Mouse (Mus musculus): ENCODE data around the gene Zfp994. TPM values are rescaled to one million over a fixed set of nuclear protein-coding genes. Genes with fewer than 3 reads are reported as not detected.
"Not testable (repeated sequence)": the region's sequence is repeated elsewhere in the genome, so short reads cannot be mapped to it uniquely, and the experiment has no call there.

The Zfp994 gene
- 0.47 and 0.48 TPM in 2 replicates for polyA plus RNA-seq (2012; rRNA removed)

- DNase-seq (ENCODE audit: low read depth): peak; percentile 92
Measured at GRCm38 (mm10) chr17:22225422-22226012, at the start of gene Zfp994. TSS of gene Zfp994 (minus strand) at chr17:22225616.

- DNase-seq (ENCODE audit: low read depth): not testable (repeated sequence)
Measured at GRCm38 (mm10) chr17:22230701-22231100, 5.3 kb upstream of the Zfp994 start.

- not testable (repeated sequence) for DNase-seq (ENCODE audit: low read depth)
Measured at GRCm38 (mm10) chr17:22225015-22225414, 401 bp downstream of the Zfp994 start.

GRCm38 (mm10) chr17:22165722-22166294 lies 59.6 kb downstream of the Zfp994 start, which contains the start of gene Zfp947:
TSS of gene Zfp947 (minus strand) at chr17:22166190.
- peak; percentile 19 for DNase-seq (ENCODE audit: low read depth)

GRCm38 (mm10) chr17:22165304-22165703 lies 60.1 kb downstream of the Zfp994 start:
- DNase-seq (ENCODE audit: low read depth): not testable (repeated sequence)

- not testable (repeated sequence) for DNase-seq (ENCODE audit: low read depth)
Measured at GRCm38 (mm10) chr17:22153951-22154350, 71.5 kb downstream of the Zfp994 start.

Other genes with a start within 250 kb of the Zfp994 start
- 0.30 and 0.43 TPM in 2 replicates for gene Zfp947, start 59.4 kb downstream of the Zfp994 start, polyA plus RNA-seq (2012; rRNA removed)
- gene CT030661.1, start 89.2 kb upstream of the Zfp994 start, polyA plus RNA-seq (2012; rRNA removed): 1.2 and 1.3 TPM in 2 replicates
- gene Zfp944, start 135.8 kb upstream of the Zfp994 start, polyA plus RNA-seq (2012; rRNA removed): 2.2 and 2.5 TPM in 2 replicates
- 0.74 and 1.0 TPM in 2 replicates for gene Zfp758, start 135.8 kb upstream of the Zfp994 start, polyA plus RNA-seq (2012; rRNA removed)
- 2.5 and 3.2 TPM in 2 replicates for gene Zfp946, start 198.6 kb upstream of the Zfp994 start, polyA plus RNA-seq (2012; rRNA removed)

Data from gonadal fat pad, adult 2 months (tissue).